Mouse (Mus musculus) left cerebral cortex, postnatal 14 days (tissue): ENCODE data around the gene Pkn1. TPM values are rescaled to one million over a fixed set of nuclear protein-coding genes. Genes with fewer than 3 reads are reported as not detected.

Experiments
- DNase-seq, 2 experiments: peaks; one replicate each; pipeline ENCODE4 v3.0.0; 2021 to 2022; ENCODE audit warnings: low spot score in 2 of 2, mixed read lengths in 1 of 2
- intact Hi-C: fragments of 180-260 bp; cut with DNase I; formaldehyde crosslinking; loops from one replicate; pipeline ENCODE4 v1.15.1; 2025
- total RNA-seq, 2 experiments: library from RNA; stranded (reverse); gene quantifications; 2 replicates each; pipeline ENCODE4 v1.2.3; 2021

Pkn1 gene
- total RNA-seq, 2 experiments from 2014 or later = 63.8 to 74.1 TPM

- no peak for DNase-seq
- intact Hi-C loops = no loop called here
These were observed 1.4 kb downstream of the Pkn1 start for GRCm38 (mm10) chr8:83697374-83698220.

- intact Hi-C loops = no loop called here
- DNase-seq = no peak
These were observed 3.5 kb downstream of the Pkn1 start for GRCm38 (mm10) chr8:83695351-83696106.

- intact Hi-C loops = no loop called here
- no peak for DNase-seq
These were observed 4.4 kb downstream of the Pkn1 start for GRCm38 (mm10) chr8:83694369-83695160.

- DNase-seq = no peak
- intact Hi-C loops = no loop called here
These were observed 5.3 kb downstream of the Pkn1 start for GRCm38 (mm10) chr8:83693609-83694236.

GRCm38 (mm10) chr8:83689264-83689663 lies 9.7 kb downstream of the Pkn1 start:
- intact Hi-C loops = no loop called here
- DNase-seq = peak in 1 of 2 experiments; percentile 70

GRCm38 (mm10) chr8:83684517-83684916 lies 14.5 kb downstream of the Pkn1 start:
- intact Hi-C loops = no loop called here
- DNase-seq = no peak

GRCm38 (mm10) chr8:83681099-83681498 lies 17.9 kb downstream of the Pkn1 start:
- no peak for DNase-seq
- intact Hi-C loops = no loop called here

GRCm38 (mm10) chr8:83680603-83681002 lies 18.4 kb downstream of the Pkn1 start:
- DNase-seq = no peak
- intact Hi-C loops = no loop called here

- no peak for DNase-seq
- intact Hi-C loops = no loop called here
These were observed 19.1 kb downstream of the Pkn1 start for GRCm38 (mm10) chr8:83679866-83680265.

GRCm38 (mm10) chr8:83674497-83674896 lies 24.5 kb downstream of the Pkn1 start:
- DNase-seq = peak in 1 of 2 experiments; percentile 61
- intact Hi-C loops = no loop called here

GRCm38 (mm10) chr8:83672936-83673335 lies 26.0 kb downstream of the Pkn1 start:
- DNase-seq = no peak

GRCm38 (mm10) chr8:83669013-83669412 lies 30.0 kb downstream of the Pkn1 start:
- no peak for DNase-seq
- intact Hi-C loops = no loop called here

More at GRCm38 (mm10) chr8:83672936-83673335, 26.0 kb downstream of the Pkn1 start:
- intact Hi-C loops = no loop called here

GRCm38 (mm10) chr8:83668010-83668916 lies 30.7 kb downstream of the Pkn1 start:
- DNase-seq = peak; percentile 70 to 81
- intact Hi-C loops = no loop called here

- no peak for DNase-seq
- intact Hi-C loops = no loop called here
These were observed 31.5 kb downstream of the Pkn1 start for GRCm38 (mm10) chr8:83667526-83667925.

GRCm38 (mm10) chr8:83666866-83667234 lies 32.1 kb downstream of the Pkn1 start:
- DNase-seq = no peak
- intact Hi-C loops = no loop called here

GRCm38 (mm10) chr8:83665969-83666865 lies 32.8 kb downstream of the Pkn1 start, which contains the start of gene Ptger1:
Gene Ptger1, plus strand, starts transcription at chr8:83666678.
- intact Hi-C loops = no loop called here
- no peak for DNase-seq

GRCm38 (mm10) chr8:83664931-83665625 lies 33.9 kb downstream of the Pkn1 start:
- intact Hi-C loops = loop anchor here (5.0 kb wide), 1 partner anchor 52 kb away; the partner anchor contains the start of gene Ddx39
- DNase-seq = no peak
